Mouse (Mus musculus) bone marrow, adult 2 months (tissue): Measurements from ENCODE around the gene Gm10837.

Experiments
- CTCF ChIP-seq: fragments of 200-500 bp; IDR thresholded peaks from 2 replicates; pipeline ENCODE4 v1.5.1; 2011; ENCODE audit warnings: low read length, control low read depth; ENCODE audit not compliant: control insufficient read depth, insufficient read depth
- POLR2A ChIP-seq: fragments of 200-500 bp; IDR thresholded peaks from 2 replicates; pipeline ENCODE4 v1.6.1; 2011; ENCODE audit warnings: low read depth, mild to moderate bottlenecking, control low read depth, low read length, borderline replicate concordance; ENCODE audit not compliant: control insufficient read depth

DNA sequence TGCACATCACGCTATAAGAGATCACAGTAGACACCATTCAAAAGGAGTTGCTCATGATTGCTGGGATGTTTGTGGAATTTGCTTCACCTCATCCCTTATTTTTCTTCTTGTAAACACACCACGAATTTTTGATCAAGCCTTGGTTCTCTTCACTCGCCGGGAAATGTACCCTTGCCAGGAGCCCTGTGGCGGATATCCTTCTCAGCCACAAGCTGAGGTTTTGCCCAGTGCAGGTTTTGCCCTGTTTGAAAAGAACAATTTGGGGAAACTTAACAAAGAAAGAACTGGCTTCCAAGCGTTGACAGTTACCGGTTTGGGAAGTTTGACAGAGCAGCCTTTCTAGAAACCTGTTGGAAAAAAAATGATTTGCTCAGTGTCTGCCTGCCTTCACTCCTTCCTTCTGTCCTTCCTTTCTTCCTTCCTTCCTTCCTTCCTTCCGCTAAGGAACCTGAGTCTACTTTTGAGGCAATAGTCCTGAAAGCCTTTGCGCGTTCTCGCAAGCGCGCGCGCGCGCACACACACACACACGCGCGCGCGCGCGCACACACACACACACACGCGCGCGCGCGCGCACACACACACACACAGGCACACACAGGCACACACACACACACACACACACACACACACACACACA lies 18.8 kb upstream of the Gm10837 start:
- no peak for TF ChIP-seq CTCF
- no peak for TF ChIP-seq POLR2A
